Mouse (Mus musculus) myocyte (in vitro differentiated cells): Measurements from ENCODE around the gene Tm9sf1.

ENCODE experiments used
- CEBPB ChIP-seq: IDR thresholded peaks from 2 replicates; pipeline ENCODE4 v1.6.1; 2011; ENCODE audit warnings: mild to moderate bottlenecking, moderate library complexity; ENCODE audit not compliant: poor library complexity, insufficient read depth, severe bottlenecking
- E2F4 ChIP-seq: IDR thresholded peaks from one replicate; pipeline ENCODE4 v1.6.1; 2011; ENCODE audit warnings: mild to moderate bottlenecking, control low read depth, moderate library complexity; ENCODE audit not compliant: insufficient read depth
- MAX ChIP-seq: IDR thresholded peaks from one replicate; pipeline ENCODE4 v1.6.1; 2011; ENCODE audit warnings: low read depth, mild to moderate bottlenecking, control low read depth
- MYOD1 ChIP-seq, 3 experiments: IDR thresholded peaks; one replicate each; pipeline ENCODE4 v1.6.1; 2011; ENCODE audit warnings: control low read depth in 2 of 3, low read depth in 2 of 3, mild to moderate bottlenecking in 2 of 3, moderate library complexity in 1 of 3; ENCODE audit not compliant: insufficient read length in 2 of 3, control insufficient read depth in 1 of 3
- MYOG ChIP-seq, 3 experiments: IDR thresholded peaks; one replicate each; pipeline ENCODE4 v1.6.1; 2011; ENCODE audit warnings: control low read depth in 2 of 3, low read depth in 2 of 3, mild to moderate bottlenecking in 2 of 3; ENCODE audit not compliant: insufficient read length in 2 of 3, control insufficient read depth in 1 of 3, insufficient read depth in 1 of 3
- POLR2A ChIP-seq: IDR thresholded peaks from one replicate; pipeline ENCODE4 v1.6.1; 2011; ENCODE audit warnings: low read depth, mild to moderate bottlenecking, control low read depth, moderate library complexity; ENCODE audit not compliant: insufficient read length
- POLR2AphosphoS2 ChIP-seq: IDR thresholded peaks from one replicate; pipeline ENCODE4 v1.6.1; 2011; ENCODE audit warnings: low read depth, control low read depth; ENCODE audit not compliant: insufficient read length
- REST ChIP-seq: IDR thresholded peaks from one replicate; pipeline ENCODE4 v1.6.1; 2011; ENCODE audit warnings: mild to moderate bottlenecking, control low read depth, moderate library complexity; ENCODE audit not compliant: insufficient read depth, insufficient read length
- SRF ChIP-seq: IDR thresholded peaks from one replicate; pipeline ENCODE4 v1.6.1; 2011; ENCODE audit warnings: low read depth; ENCODE audit not compliant: control insufficient read depth, insufficient read length
- TCF12 ChIP-seq: IDR thresholded peaks from one replicate; pipeline ENCODE4 v1.6.1; 2011; ENCODE audit warnings: mild to moderate bottlenecking, control low read depth; ENCODE audit not compliant: poor library complexity, insufficient read depth, severe bottlenecking
- USF1 ChIP-seq: IDR thresholded peaks from one replicate; pipeline ENCODE4 v1.6.1; 2011; ENCODE audit warnings: low read depth, mild to moderate bottlenecking, control low read depth, moderate library complexity

DNA sequence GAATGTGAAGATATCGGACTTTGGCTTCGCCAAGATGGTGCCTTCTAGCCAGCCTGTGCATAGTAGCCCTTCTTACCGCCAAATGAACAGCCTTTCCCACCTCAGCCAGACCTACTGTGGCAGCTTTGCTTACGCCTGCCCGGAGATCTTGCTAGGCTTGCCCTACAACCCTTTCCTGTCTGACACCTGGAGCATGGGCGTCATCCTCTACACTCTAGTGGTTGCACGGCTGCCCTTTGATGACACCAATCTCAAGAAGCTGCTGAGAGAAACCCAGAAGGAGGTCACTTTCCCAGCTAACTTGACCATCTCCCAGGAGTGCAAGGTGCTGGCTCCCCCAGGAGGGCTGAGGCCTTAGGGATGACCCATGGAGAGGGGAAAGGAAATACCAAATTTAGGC is 7.9 kb upstream of the Tm9sf1 start:
- TF ChIP-seq POLR2AphosphoS2: no peak
- TF ChIP-seq POLR2A: no peak
- TF ChIP-seq CEBPB: no peak
- TF ChIP-seq E2F4: no peak
- TF ChIP-seq TCF12: no peak
- no peak for TF ChIP-seq MYOG (IDR thresholded peaks at IDR 0.05; ENCODE audit: control insufficient read depth in 1 of 3, insufficient read depth in 1 of 3, insufficient read length in 2 of 3, low read depth in 2 of 3)
- TF ChIP-seq MYOD1 (IDR thresholded peaks at IDR 0.05; ENCODE audit: control insufficient read depth in 1 of 3, insufficient read length in 2 of 3, low read depth in 2 of 3): no peak
- TF ChIP-seq USF1: no peak
- TF ChIP-seq MAX: no peak
- TF ChIP-seq REST: no peak
- TF ChIP-seq SRF: no peak
